Mouse (Mus musculus): Measurements from ENCODE around the gene Zfp94. TPM values are rescaled to one million over a fixed set of nuclear protein-coding genes. Genes with fewer than 3 reads are reported as not detected.

Gene Zfp94
- 15.8 and 16.4 TPM in 2 replicates for polyA plus RNA-seq (2016; fragmentation: Nextera tagmentation; extraction: Ambion mirVana)

DNA sequence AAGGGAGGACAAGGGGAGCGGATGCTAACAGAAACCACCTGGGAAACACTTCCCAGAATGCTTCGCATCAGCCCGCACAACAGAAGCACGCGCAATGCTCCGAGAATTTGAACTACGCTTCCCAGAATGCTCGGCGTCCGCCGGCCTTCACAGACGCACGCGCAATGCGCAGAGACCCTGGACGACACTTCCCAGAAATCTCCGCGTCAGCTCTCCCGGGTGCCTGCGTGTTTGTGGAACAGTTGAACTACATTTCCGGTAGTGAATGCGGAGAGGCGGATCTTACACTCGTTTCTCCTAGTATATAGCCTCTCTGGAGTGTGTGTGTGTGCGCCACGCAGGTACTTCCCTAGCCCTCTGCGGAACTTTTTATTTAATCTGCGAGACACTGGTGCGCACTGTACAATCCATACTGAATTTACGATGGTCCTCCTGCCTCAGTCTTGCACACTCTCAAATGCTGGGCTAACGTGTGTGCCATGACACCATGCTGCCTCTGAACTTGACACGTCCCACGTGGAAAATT, at the start of gene Zfp94:
TSS of gene Zfp94 (minus strand) at position 100 of the 526 bp plus-strand sequence.
- H3K4me2 ChIP-seq (replicated peaks), result peak within 1 kb of the TSS; percentile 71
- ATAC-seq (ENCODE audit: insufficient number of reproducible peaks, insufficient read depth, low FRiP score, low TSS enrichment), result peak; percentile 92
- H3K27ac ChIP-seq, result peak within 1 kb of the TSS; percentile 77
- 1% methylated on average over 33 of the region's 33 CpGs for WGBS
- H3K4me3 ChIP-seq, result peak within 1 kb of the TSS; percentile 61
- no peaks in the 10 kb centered on the region for H3K27me3 ChIP-seq
- peak within 1 kb of the TSS; percentile 73 for H3K9ac ChIP-seq
- peaks cover 9% of the 10 kb centered on the region for H3K36me3 ChIP-seq
- H3K9me3 ChIP-seq, result no peaks in the 10 kb centered on the region
- peaks cover 4% of the 10 kb centered on the region; the same call in 1 of the 2 replicates for H3K4me1 ChIP-seq

DNA sequence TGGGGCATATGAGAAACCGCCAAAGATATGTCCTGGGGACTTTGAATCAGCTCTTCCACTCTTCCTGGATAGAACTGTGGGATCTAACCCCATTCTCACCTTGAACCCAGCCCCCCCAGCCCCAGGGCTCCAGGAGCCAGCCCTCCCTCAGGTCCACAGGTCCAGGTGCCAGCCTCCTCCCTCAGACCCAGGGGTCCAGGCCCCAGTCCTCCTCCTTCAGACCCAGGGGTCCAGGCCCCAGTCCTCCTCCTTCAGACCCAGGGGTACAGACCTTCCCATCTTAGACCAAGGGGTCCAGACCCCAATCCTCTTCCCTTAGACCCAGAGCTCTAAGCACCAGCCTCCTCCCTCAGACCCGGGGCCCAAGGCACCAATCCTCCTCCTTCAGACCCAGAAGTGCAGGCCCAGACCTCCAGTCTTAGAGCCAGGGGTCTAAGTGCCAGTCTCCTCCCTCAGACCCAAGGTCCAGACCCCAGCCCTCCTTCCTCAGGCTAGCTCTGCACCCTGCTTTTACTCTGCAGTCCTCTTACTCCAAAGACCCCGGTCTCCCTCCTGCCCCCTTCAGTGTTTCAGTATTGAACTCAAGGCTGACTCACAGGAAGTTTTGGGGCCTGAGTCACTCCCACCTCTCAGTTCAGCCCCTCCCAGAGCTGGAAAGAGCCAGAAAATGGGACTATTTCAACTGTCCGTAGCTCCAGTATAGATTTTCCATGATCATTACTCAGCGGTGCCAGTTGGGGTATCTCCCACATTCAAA, 49.0 kb upstream of the Zfp94 start:
- Histone ChIP-seq H3K4me2 (replicated peaks) (no peak overlapping the region), H3K9ac (no peak overlapping the region), H3K4me1 (peaks cover 3% of the 10 kb centered on the region; the same call in 1 of the 2 replicates), H3K27me3 (0 out of 2 replicates have a peak, but pooled peaks cover 8% of the 10 kb centered on the region), H3K36me3 (no peaks in the 10 kb centered on the region), H3K4me3 (no peak overlapping the region), H3K27ac (no peak overlapping the region), H3K9me3 (no peaks in the 10 kb centered on the region)
- 78% methylated on average over 5 of the region's 5 CpGs for WGBS
- no peak for ATAC-seq (ENCODE audit: insufficient number of reproducible peaks, insufficient read depth, low FRiP score, low TSS enrichment)

- WGBS, result 22% methylated on average over 10 of the region's 10 CpGs
- Histone ChIP-seq H3K4me3 (no peak overlapping the region), H3K4me2 (replicated peaks) (no peak overlapping the region), H3K27me3 (0 out of 2 replicates have a peak, but pooled peaks cover 8% of the 10 kb centered on the region), H3K27ac (no peak overlapping the region), H3K9ac (no peak overlapping the region), H3K9me3 (no peaks in the 10 kb centered on the region), H3K36me3 (no peaks in the 10 kb centered on the region), H3K4me1 (0 out of 2 replicates have a peak, but pooled peaks cover 3% of the 10 kb centered on the region)
- ATAC-seq (ENCODE audit: insufficient number of reproducible peaks, insufficient read depth, low FRiP score, low TSS enrichment), result no peak
Observed at GRCm38 (mm10) chr7:24364827-24365226, 48.4 kb upstream of the Zfp94 start.

- H3K4me3 ChIP-seq, result no peak overlapping the region
- H3K36me3 ChIP-seq, result no peaks in the 10 kb centered on the region
- ATAC-seq (ENCODE audit: insufficient number of reproducible peaks, insufficient read depth, low FRiP score, low TSS enrichment), result no peak
- no peak overlapping the region for H3K27ac ChIP-seq
- no peak overlapping the region for H3K9ac ChIP-seq
- no peak overlapping the region for H3K4me2 ChIP-seq (replicated peaks)
- H3K4me1 ChIP-seq, result no peaks in the 10 kb centered on the region
- H3K9me3 ChIP-seq, result no peaks in the 10 kb centered on the region
- whole genome bisulfite sequencing, result 33% methylated on average over 6 of the region's 7 CpGs
- 0 out of 2 replicates have a peak, but pooled peaks cover 8% of the 10 kb centered on the region for H3K27me3 ChIP-seq
Observed at GRCm38 (mm10) chr7:24363228-24363627, 46.8 kb upstream of the Zfp94 start.

- 63% methylated on average over 4 of the region's 4 CpGs for WGBS
- no peaks in the 10 kb centered on the region for H3K4me1 ChIP-seq
- no peak for ATAC-seq (ENCODE audit: insufficient number of reproducible peaks, insufficient read depth, low FRiP score, low TSS enrichment)
Observed at GRCm38 (mm10) chr7:24361001-24361400, 44.5 kb upstream of the Zfp94 start.

GRCm38 (mm10) chr7:24359269-24359668, 42.8 kb upstream of the Zfp94 start:
- H3K9me3 ChIP-seq, result peaks cover 3% of the 10 kb centered on the region; the same call in 1 of the 2 replicates
- H3K27me3 ChIP-seq, result 0 out of 2 replicates have a peak, but pooled peaks cover 8% of the 10 kb centered on the region
- no peaks in the 10 kb centered on the region for H3K4me1 ChIP-seq
- no peak overlapping the region for H3K9ac ChIP-seq
- 27% methylated on average over 9 of the region's 9 CpGs for WGBS
- H3K27ac ChIP-seq, result no peak overlapping the region
- H3K4me3 ChIP-seq, result no peak overlapping the region
- H3K36me3 ChIP-seq, result no peaks in the 10 kb centered on the region
- no peak overlapping the region for H3K4me2 ChIP-seq (replicated peaks)
- no peak for ATAC-seq (ENCODE audit: insufficient number of reproducible peaks, insufficient read depth, low FRiP score, low TSS enrichment)

More at GRCm38 (mm10) chr7:24361001-24361400, 44.5 kb upstream of the Zfp94 start:
- Histone ChIP-seq H3K4me3 (no peak overlapping the region), H3K9ac (no peak overlapping the region), H3K36me3 (no peaks in the 10 kb centered on the region), H3K4me2 (replicated peaks) (no peak overlapping the region), H3K27ac (no peak overlapping the region), H3K27me3 (0 out of 2 replicates have a peak, but pooled peaks cover 8% of the 10 kb centered on the region), H3K9me3 (peaks cover 3% of the 10 kb centered on the region; the same call in 1 of the 2 replicates)

DNA sequence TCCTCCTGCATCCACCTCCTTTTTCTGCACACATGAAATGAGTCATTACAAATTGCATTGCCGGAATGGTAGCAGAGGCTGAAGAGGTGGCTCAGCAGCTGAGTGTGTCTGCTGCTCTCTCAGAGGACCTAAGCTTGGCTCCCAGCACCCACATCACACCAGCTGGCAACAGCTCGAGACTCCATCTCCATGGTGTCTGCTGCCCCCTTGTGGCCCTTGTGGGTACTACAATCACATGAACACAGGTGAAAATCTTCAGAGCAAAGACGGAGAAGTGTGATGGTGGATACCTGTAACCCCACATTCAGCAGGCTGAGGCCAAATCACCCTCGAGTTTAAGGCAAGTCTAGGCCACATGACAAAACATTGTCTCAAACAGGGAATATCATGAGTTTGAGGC, 41.4 kb upstream of the Zfp94 start:
- Histone ChIP-seq H3K27me3 (0 out of 2 replicates have a peak, but pooled peaks cover 8% of the 10 kb centered on the region), H3K27ac (no peak overlapping the region), H3K4me2 (replicated peaks) (no peak overlapping the region), H3K4me1 (no peaks in the 10 kb centered on the region), H3K9ac (no peak overlapping the region), H3K4me3 (no peak overlapping the region), H3K9me3 (peaks cover 3% of the 10 kb centered on the region; the same call in 1 of the 2 replicates), H3K36me3 (no peaks in the 10 kb centered on the region)
- 51% methylated on average over 4 of the region's 4 CpGs for WGBS
- no peak for ATAC-seq (ENCODE audit: insufficient number of reproducible peaks, insufficient read depth, low FRiP score, low TSS enrichment)

DNA sequence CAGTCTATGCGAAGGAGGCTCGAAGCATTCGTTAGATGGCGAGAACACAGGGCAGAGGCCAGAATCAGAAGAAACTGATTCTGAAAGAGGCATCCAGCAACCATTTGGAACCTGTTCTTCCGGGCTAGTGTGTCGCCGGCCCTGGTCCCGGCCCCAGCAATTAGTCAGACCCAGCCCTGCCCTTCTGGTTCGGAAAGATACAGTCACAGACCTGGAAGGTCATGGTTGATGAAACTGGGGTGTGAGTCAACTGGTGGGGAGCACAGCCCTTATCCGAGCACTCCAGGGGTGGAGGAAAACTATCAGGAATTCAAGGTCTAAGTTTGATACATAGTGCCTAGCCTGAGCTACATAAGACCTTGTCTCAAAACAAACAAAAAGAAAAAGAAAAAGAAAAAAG, 39.6 kb upstream of the Zfp94 start:
- Histone ChIP-seq H3K9me3 (peaks cover 3% of the 10 kb centered on the region; the same call in 1 of the 2 replicates), H3K4me3 (no peak overlapping the region), H3K9ac (no peak overlapping the region), H3K27ac (no peak overlapping the region), H3K36me3 (no peaks in the 10 kb centered on the region), H3K27me3 (peaks cover 4% of the 10 kb centered on the region; the same call in 1 of the 2 replicates), H3K4me1 (no peaks in the 10 kb centered on the region), H3K4me2 (replicated peaks) (no peak overlapping the region)
- ATAC-seq (ENCODE audit: insufficient number of reproducible peaks, insufficient read depth, low FRiP score, low TSS enrichment), result no peak
- 80% methylated on average over 10 of the region's 10 CpGs for WGBS

DNA sequence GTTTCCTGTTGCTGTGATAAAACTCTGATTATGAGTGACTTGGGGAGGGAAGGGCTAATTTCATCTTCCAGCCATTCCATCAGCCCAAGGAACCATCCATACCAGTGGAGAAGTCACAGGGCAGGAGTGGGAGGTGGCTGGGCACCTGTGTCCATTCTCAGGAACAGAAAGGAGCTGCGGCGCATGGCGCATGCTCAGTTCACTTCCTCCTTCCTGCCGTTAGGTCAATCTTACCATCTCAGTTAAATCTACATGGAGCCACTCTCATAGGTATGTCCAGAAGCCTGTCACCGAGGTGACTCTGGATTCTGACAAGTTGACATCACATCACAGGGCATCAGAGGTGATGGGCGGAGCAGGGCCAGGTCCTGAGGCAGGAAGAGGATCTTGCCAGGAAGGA, 39.2 kb upstream of the Zfp94 start:
- Histone ChIP-seq H3K9me3 (peaks cover 3% of the 10 kb centered on the region; the same call in 1 of the 2 replicates), H3K4me2 (replicated peaks) (no peak overlapping the region), H3K4me3 (no peak overlapping the region), H3K27me3 (peaks cover 4% of the 10 kb centered on the region; the same call in 1 of the 2 replicates), H3K9ac (no peak overlapping the region), H3K27ac (no peak overlapping the region), H3K4me1 (no peaks in the 10 kb centered on the region), H3K36me3 (no peaks in the 10 kb centered on the region)
- 82% methylated on average over 6 of the region's 6 CpGs for WGBS
- ATAC-seq (ENCODE audit: insufficient number of reproducible peaks, insufficient read depth, low FRiP score, low TSS enrichment), result no peak

- Histone ChIP-seq H3K4me3 (no peak within 1 kb of the TSS), H3K4me2 (replicated peaks) (no peak within 1 kb of the TSS)
- WGBS, result 37% methylated on average over 6 of the region's 6 CpGs
Observed at GRCm38 (mm10) chr7:24348896-24349295, 32.4 kb upstream of the Zfp94 start, which contains the start of gene Lypd5. TSS of gene Lypd5 (plus strand) at chr7:24349196.

DNA sequence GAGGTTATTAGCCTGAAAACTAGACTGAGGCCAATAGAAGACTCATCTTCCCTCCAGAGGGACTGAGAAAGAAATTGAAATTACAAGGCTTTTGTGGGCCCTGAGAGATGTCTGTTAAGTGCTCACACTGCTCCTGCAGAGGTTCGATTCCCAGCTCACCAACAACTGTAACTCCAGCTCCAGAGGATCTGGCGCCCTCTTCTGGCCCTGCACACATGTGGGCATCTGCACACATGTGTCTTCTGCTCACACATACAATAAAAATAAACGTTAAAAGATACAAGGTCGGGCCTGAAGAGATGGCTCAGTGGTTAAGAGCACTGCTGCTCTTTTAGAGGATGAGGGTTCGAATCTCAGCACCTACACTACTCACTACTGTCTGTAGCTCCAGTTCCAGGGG, 30.0 kb upstream of the Zfp94 start:
- Histone ChIP-seq H3K36me3 (no peaks in the 10 kb centered on the region), H3K27ac (no peak overlapping the region), H3K27me3 (no peaks in the 10 kb centered on the region), H3K9me3 (no peaks in the 10 kb centered on the region), H3K4me3 (no peak overlapping the region), H3K4me2 (replicated peaks) (no peak overlapping the region), H3K9ac (no peak overlapping the region), H3K4me1 (no peaks in the 10 kb centered on the region)
- WGBS, result 63% methylated on average over 5 of the region's 5 CpGs
- no peak for ATAC-seq (ENCODE audit: insufficient number of reproducible peaks, insufficient read depth, low FRiP score, low TSS enrichment)

More at GRCm38 (mm10) chr7:24348896-24349295, 32.4 kb upstream of the Zfp94 start, which contains the start of gene Lypd5:
- Histone ChIP-seq H3K27me3 (peaks cover 4% of the 10 kb centered on the region; the same call in 1 of the 2 replicates), H3K4me1 (no peaks in the 10 kb centered on the region), H3K9ac (no peak within 1 kb of the TSS), H3K9me3 (no peaks in the 10 kb centered on the region), H3K36me3 (no peaks in the 10 kb centered on the region), H3K27ac (no peak within 1 kb of the TSS)
- ATAC-seq (ENCODE audit: insufficient number of reproducible peaks, insufficient read depth, low FRiP score, low TSS enrichment), result no peak
